Mouse (Mus musculus) erythroid progenitor cell, adult 5-6 weeks (primary cell): ENCODE measurements around the gene Lrrc42. TPM values are rescaled to one million over a fixed set of nuclear protein-coding genes. Genes with fewer than 3 reads are reported as not detected.
A peak's percentile ranks its signal among the peaks of the same experiment; 100 is the strongest.

Experiments
- ATAC-seq: replicated peaks from 2 replicates; pipeline ENCODE4 v1.8.0; 2016; ENCODE audit warnings: moderate number of reproducible peaks, mild to moderate bottlenecking, moderate TSS enrichment, inconsistent platforms; ENCODE audit not compliant: poor library complexity, low FRiP score, severe bottlenecking
- total RNA-seq, 2 experiments: library from RNA; stranded (forward) in 1 of 2; stranded (reverse) in 1 of 2; fragments of 150-400 nt in 1 of 2; fragments of 186-747, 209-891 nt in 1 of 2; gene quantifications; 2 replicates each; pipeline versions ENCODE4 v1.2.3 to v1.2.4; 2015 to 2017; ENCODE audit warnings: low replicate concordance in 2 of 2

Gene Lrrc42
- total RNA-seq (2015; ENCODE audit: low replicate concordance) (8.4 and 15.9 TPM in 2 replicates), total RNA-seq (2017; ENCODE audit: low replicate concordance) (8.2 and 22.2 TPM in 2 replicates)

GRCm38 (mm10) chr4:107253125-107254091 lies at the start of gene Lrrc42, which contains the start of gene Hspb11:
Gene Lrrc42, minus strand, starts transcription at chr4:107253532.
Gene Hspb11, plus strand, starts transcription at chr4:107253593.
- peak; percentile 87 for ATAC-seq

- no peak for ATAC-seq
Observed at GRCm38 (mm10) chr4:107302832-107303231, 49.5 kb upstream of the Lrrc42 start.

GRCm38 (mm10) chr4:107302221-107302620 lies 48.9 kb upstream of the Lrrc42 start:
- ATAC-seq, result no peak

- ATAC-seq, result no peak
Observed at GRCm38 (mm10) chr4:107300902-107301555, 47.7 kb upstream of the Lrrc42 start.

- ATAC-seq, result no peak
Observed at GRCm38 (mm10) chr4:107300371-107300770, 47.0 kb upstream of the Lrrc42 start.

- no peak for ATAC-seq
Observed at GRCm38 (mm10) chr4:107299779-107300340, 46.5 kb upstream of the Lrrc42 start.

- no peak for ATAC-seq
Observed at GRCm38 (mm10) chr4:107298071-107298606, 44.8 kb upstream of the Lrrc42 start.

- no peak for ATAC-seq
Observed at GRCm38 (mm10) chr4:107292273-107292662, 38.9 kb upstream of the Lrrc42 start.

GRCm38 (mm10) chr4:107291611-107292272 lies 38.4 kb upstream of the Lrrc42 start:
- ATAC-seq, result no peak

GRCm38 (mm10) chr4:107287517-107287916 lies 34.2 kb upstream of the Lrrc42 start:
- no peak for ATAC-seq

- no peak for ATAC-seq
Observed at GRCm38 (mm10) chr4:107286386-107286785, 33.1 kb upstream of the Lrrc42 start.

- no peak for ATAC-seq
Observed at GRCm38 (mm10) chr4:107285446-107286200, 32.3 kb upstream of the Lrrc42 start.

GRCm38 (mm10) chr4:107280843-107281475 lies 27.6 kb upstream of the Lrrc42 start:
- no peak for ATAC-seq

- no peak for ATAC-seq
Observed at GRCm38 (mm10) chr4:107278188-107278707, 24.9 kb upstream of the Lrrc42 start.

GRCm38 (mm10) chr4:107274511-107274910 lies 21.2 kb upstream of the Lrrc42 start:
- ATAC-seq, result no peak

GRCm38 (mm10) chr4:107273683-107274082 lies 20.4 kb upstream of the Lrrc42 start:
- no peak for ATAC-seq

GRCm38 (mm10) chr4:107260001-107260400 lies 6.7 kb upstream of the Lrrc42 start:
- ATAC-seq, result no peak

- no peak for ATAC-seq
Observed at GRCm38 (mm10) chr4:107254414-107254813, 1.1 kb upstream of the Lrrc42 start.
